Mouse (Mus musculus): ENCODE measurements at regions not wholly inside any gene's neighbourhood (a gene's known extent, or its start where the extent isn't known, plus 50 kb on each side); places are given as distances from the start of the nearest gene placed in this dataset.
A peak's percentile ranks its signal among the peaks of the same experiment; 100 is the strongest.

DNA sequence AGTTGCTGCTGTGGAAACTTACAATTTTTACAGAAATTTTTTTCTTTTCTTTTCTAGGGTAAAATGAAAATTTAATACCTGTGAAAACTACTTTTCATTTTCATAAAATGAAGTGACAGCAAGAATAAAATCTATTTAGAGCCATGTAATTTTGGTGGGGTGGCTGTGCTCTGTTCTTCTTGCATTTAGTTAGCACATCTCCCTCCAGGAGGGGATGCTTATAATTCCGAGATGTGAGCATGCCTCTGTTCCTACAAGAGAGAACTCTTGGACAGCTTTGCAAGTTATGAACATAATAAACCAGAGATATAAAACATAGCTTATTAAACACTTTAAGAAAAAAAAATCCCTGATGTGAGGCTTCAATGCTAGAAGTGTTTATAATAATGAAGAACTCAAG is 313.9 kb upstream of the Dph6 start:
- DNase-seq (ENCODE audit: low read depth, low spot score) = no peak

DNA sequence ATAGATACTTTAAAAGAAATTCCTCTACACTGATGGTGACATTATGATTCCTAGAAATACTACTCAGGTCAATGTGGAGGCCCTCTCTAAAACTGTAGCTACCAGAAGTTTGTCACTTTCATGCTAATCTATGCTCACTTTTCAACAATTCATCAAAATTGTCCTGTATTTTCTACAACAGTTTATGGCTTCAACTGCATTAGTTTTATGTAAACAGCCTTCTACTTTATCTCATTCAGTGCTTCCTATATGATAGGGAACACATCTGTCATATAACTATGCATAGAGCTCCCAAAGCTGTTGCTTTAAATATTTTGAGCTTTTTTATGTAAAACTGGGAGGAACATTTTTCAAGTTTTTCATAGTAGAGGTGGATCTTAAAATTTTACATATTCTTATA is 338.7 kb upstream of the Dph6 start:
- DNase-seq (ENCODE audit: low read depth, low spot score) = no peak

DNA sequence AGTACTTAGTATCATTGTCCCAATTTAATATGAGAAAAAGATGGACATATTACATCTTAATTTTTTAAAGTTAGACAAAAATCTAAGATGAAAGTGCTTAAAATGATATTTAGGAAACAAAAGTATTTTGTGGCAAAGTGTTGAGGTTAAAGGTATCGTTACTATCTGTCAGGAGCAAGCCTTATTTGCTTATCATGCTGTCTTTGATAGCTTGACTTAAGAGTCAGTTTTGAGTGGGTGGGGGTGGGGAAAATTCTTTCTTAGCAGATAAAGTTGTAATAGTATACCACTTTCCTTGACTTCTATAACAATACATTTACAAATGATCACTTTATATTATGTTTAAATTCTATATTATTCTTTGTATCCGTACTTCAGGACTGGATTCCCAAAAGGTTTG is 339.1 kb upstream of the Dph6 start:
- no peak for DNase-seq (ENCODE audit: low read depth, low spot score)

DNA sequence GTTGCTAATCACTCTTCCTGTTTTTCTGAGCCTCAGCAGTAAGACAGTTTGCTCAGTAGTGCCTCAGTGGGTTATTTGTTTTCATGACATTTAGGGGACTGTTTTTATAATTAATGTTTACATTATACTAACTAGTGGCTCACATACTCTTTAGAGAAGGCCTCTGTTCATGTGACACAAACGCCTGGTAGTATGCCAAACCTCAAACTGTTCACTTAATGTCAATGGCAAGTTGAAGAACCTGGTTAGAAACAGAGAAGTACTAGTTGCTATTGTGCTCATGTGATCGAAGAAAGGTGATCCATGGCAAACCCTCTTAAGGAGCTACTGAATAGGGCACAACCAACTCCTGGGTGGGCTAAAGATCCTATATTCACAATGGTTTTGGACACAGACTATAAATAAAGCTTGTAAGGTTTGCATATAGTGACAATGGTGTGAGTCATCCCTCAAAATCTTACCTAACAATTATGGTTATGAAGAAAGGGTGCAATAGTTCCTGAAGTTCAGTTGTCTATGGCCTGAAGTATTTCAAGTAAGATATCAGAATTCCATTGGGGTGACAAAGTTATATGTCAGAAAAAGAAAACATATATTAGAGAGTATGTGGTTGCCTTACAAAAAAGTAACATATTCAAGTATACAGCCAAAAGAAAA is 340.1 kb upstream of the Dph6 start:
- DNase-seq (ENCODE audit: low read depth, low spot score) = no peak

DNA sequence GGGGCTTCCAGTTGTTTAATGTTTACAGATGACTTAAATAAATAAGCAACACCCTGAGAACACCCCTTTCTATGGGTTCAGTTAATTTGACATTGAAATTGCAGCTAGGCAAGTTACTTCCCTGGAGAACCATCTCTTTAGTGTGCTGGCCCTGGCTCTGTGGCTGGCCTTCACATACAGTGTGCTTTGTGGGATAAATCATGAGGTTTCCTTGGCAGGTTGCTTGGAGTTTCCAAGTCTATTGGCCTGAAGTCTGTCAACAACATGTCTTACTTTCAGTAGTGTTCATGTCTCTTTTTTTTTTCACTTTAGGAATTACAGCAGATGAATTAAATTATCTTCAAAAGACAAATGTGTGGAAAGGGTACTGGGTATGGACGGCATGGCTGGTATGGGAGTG is 359.2 kb upstream of the Dph6 start:
- DNase-seq (ENCODE audit: low read depth, low spot score) = no peak

DNA sequence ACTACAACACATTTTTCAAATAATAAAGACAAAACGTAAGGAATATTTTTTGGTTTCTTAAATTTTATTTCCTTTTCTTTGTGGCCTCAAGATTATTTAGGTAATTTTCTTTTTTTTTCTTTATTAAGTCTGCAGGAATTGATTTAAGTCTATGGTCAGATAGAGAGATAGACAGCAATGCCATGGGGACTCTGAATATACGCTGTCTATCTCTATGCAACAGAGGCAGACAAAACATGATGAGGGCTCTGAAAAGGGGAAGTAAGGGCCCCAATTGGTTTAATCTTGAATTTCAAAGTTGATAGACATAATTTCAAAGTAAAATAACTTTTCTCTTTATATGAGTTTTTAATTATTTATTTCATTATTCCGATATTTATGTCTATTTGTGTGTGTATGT is 372.0 kb upstream of the Dph6 start:
- DNase-seq (ENCODE audit: low read depth, low spot score) = no peak

DNA sequence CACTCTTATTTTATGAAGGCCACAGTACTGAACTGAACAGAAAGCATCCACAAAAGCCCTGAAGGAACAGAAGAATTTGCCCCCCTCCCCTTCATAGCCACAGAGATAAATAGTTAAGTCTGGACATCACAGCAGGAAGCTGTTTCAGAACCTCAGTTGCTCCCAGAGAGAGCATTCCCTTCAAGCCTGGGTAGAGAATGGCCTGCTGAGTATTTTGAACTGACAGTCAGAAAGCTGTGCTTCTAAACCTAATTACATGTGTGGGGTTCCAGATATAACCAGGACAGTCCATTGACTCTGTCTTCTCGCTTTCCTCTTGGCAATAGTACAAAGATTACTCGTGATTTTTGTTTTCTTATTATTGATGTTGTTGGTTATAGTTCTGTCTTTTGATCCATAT is 376.4 kb upstream of the Dph6 start:
- peak; percentile 39 for DNase-seq (ENCODE audit: low read depth, low spot score)

DNA sequence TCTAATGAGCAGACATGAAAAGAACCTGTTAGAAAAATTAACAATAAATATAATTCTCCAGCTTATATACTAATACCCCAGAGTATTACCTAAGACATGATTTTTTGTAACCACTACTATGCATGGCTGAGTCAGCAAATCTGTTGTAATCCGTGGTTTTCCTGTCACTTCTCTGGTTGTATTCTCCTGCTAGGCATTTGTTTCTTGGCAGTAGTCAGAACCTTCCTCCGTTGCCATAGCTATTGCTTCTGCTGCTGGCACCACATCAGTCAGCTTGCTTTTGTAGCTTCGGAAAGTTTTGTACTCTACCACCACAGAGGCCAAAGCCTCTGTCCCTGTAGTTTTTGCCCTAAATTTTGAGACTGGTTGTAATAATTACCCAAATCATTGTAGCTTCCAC is 381.4 kb upstream of the Dph6 start:
- DNase-seq (ENCODE audit: low read depth, low spot score) = no peak

DNA sequence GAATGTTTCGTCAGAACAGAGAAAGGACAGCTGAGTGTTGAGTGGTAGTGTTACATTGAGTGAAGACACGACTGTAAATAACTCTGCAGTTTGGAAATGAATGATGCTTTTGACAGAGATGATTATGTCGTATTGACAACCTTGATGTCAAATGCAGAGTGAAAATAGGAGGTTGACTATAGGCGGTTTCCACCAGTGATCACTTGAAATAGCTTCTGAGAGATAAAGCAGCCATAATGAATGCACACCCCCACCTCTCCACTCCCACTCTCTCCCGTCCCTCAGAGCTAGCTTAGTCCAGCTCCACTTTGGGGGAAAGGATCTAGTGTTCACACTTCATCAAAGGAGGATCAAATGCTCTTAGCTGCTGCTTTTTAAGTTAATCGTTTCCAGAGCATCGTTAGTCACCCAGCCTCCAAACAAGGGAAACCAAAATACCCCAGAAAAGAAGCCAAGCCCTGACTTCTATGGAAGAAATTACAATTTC is 387.6 kb upstream of the Dph6 start:
- DNase-seq (ENCODE audit: low read depth, low spot score) = no peak

DNA sequence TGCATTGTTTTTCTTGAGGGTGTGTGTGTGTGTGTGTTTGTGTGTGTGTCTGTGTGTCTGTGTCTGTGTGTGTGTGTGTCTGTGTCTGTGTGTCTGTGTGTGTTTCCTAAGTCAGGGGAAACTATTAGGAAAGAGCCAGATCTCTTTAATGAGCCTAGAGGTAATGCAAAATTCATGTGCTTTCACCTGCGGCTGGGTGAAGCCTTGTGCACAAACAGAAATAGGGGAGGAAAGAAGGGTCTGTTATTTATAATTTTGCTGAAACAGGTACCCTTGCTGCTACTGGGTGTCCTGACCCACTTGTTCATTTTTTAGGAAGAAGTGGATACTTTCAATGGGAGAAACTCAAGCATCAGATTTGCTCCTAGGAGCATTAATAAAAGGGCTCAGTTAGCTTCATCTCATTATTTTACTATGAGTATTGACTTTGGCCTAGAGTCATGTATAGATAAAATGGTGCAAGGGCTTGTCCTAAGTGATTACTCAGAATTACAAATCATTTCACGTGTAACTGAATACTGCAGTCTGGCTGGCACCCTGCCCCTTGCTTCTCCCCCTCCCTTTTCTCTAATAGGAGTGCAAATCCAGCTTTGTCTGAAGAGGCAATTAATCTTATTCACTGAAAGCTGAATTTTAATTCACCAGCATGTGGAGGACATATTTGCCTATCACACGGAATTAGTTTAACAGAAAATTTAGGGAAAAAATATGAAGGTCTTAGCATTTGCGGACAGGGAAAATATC is 401.7 kb upstream of the Dph6 start:
- peak; percentile 37 for DNase-seq (ENCODE audit: low read depth, low spot score)

DNA sequence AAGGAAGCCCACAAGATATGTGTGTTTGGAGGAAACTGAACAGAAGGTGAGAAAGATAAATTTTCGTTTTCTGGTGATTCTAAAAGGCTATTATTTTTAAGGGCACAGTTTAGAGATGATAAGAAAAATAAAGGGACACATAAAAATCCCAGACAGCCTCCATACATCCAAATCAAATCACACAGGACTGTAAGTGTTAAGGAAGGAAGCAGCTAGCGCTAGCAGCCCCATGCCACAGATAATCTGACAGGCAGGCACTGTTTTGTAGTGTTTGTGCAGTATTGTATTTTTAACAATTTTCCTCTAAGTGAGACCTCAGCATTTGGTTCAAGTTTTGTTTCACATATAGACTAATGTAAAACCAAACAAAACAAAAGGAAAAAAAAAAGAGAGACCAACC is 402.4 kb upstream of the Dph6 start:
- DNase-seq (ENCODE audit: low read depth, low spot score) = no peak

DNA sequence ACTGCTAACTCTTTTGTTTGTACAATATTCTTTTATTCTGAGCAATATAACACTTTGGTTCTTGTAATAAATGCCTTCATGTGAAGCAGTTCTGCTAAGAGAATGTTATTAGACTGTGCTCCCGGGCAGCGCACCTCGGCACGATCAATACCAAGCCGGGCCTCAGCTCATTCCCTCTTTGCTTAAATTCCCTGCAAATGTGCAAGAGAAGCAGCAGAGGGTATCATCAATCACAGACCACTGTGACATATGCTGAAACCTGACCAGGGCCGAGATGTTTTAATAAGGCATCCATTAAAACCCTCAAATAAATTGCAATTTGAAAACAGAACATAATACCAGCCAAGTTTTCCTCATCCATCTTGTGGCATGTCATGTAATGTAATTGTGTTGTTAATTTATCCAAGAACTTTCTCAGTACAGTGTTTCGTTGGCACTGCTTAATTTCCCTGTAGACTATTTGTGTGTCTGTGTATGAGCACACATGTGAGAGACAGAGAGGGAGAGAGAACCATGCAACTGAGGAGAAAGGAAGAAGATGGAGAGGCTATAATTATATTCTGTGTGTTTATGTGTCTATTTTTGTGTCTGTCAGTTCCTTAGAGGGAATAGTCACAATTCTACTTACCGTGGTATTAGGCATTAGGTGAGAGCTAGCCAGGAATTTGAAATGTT is 412.9 kb upstream of the Dph6 start:
- DNase-seq (ENCODE audit: low read depth, low spot score) = peak; percentile 59

DNA sequence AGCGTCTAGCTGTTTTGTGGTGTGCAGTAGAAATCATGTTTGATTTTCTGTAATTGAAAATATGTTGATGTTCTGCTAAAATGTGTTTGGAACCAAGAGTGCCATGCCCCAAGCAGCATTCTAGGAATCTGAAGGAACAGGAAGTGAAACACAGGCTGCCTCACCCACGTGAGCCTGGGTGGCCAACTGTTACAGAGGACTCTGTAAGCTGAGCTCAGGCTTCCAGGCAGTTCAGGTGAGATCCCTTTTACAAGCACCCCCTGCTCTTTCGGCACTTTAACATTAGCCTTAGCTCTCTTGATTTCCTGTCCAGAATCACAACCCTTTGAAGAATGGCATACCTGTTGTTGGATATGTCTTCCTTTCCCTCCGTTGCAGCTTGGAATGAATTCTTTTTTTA is 414.9 kb upstream of the Dph6 start:
- DNase-seq (ENCODE audit: low read depth, low spot score) = no peak

DNA sequence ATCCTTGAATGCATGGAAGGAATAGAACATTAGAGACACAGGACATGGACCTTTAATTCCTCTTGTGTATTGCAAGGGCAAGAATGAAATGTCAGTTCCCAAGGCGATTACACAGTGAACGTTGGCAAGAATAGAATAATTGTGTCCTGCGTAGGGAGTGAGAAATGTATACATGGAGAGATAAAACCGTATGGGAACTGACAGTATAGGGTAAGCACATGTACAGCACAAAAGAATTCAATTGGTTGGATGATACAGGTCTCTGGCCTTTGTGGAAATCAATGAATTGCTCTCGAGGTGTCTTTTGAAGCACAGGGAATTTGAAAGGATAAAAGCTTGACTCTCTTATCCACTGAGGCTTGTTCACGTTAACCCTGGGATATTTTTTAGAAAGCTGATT is 415.4 kb upstream of the Dph6 start:
- DNase-seq (ENCODE audit: low read depth, low spot score) = no peak

DNA sequence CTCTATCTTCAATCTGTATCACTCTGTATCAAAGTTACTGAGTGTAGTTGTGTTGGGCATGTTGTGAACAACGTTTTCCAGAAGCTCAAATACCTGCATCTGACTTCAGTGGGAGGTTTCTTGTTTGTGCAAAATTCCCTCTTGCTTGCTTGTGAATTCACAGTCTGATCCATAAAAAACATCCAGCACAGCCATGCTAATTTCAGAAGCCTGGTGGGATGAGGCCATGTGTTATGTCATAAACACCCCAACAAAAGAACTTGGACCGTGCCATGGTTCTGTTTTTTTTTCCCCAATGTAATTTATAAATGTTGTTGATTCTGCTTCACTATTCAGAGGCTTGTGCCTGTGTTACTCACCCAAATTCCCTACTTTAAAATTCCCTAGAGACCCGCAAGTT is 415.9 kb upstream of the Dph6 start:
- DNase-seq (ENCODE audit: low read depth, low spot score) = no peak

DNA sequence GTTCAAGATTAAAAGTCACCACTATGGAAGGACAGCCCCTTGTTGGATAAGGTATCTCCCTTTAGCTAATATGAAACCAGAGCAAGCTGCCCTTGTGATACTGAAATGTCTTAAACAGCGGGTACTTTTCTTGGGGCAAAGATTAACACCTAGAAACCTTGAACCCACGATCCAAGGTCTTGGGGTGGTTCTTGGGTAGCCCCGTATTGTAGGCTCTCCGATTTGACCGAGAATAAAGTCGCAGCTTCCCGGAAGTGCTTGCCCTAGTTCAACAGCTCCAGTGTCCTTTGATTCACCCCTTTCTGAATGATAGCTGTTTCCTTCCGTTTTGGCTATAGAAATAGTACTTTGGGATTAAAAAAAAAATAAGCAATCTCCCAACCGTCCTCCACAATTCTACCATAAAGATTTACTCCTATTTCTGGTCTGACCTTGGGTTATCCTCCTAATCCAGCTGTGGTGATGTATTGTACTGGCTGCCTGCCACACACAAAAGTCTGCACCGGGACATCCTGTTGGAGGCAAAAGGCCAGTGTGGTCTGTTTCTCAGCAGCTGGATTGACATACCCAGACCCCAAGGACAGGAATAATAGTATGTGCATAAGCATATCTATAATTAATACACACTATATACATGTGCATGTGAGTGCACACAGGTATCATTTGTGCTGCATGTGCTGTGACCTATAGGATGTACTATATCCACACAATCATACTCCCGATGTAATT is 427.0 kb upstream of the Dph6 start:
- no peak for DNase-seq (ENCODE audit: low read depth, low spot score)

DNA sequence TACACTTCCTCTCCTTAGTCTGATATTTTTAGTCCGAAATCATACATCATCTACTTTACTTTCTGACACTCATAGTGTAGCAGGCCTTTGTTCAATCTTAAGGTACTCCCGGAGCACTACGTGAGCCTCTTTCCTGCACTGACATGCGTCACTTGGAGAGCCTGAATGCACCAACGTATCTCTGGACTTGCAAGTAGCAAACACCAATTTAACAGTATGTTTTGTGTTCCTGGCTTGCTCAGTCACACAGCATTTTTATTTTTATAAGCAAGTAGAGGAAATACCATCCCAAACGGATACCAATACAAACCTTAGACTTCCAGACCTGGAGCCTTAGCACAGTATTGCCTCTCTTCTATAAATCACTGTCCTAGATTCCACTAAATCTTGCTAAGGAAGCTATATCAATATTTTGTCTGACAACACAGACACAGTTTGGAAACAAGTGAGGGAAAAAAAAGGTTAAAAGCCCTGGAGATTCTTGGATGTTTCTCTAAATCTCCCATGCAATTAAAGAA is 427.6 kb upstream of the Dph6 start:
- no peak for DNase-seq (ENCODE audit: low read depth, low spot score)

DNA sequence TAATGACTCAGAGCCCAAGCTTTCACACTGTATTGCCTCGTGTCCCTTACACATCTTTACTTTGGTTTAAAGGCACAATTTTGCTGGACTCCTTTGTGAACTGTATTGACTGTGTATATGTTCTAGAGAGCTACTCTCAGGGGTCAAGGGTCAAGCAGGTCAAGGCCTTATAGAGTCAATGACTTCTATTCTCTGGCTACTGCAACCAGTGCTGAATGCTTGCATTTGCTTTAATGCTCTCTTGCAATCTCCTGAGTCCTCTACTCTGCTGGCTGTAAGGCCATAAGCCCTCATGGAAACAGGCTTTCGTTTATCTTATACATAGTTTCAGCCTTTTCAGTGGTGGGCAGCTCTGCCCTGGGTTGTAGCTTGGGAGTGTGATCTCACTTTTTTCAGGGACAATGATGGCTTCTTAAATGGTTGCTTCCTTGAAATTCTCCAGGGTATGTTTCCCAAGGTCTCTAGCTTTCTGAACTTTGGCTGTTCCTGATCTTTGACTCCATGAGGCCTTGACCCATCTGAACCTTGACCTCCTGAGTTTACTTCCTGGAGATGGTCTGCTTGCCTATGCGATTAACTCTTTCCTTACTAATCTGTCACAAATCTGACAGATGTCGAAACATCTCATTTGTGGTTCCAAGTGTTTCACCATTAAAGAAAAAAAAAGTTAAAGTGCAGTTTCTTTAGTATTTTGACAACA is 433.8 kb upstream of the Dph6 start:
- DNase-seq (ENCODE audit: low read depth, low spot score) = peak; percentile 34

DNA sequence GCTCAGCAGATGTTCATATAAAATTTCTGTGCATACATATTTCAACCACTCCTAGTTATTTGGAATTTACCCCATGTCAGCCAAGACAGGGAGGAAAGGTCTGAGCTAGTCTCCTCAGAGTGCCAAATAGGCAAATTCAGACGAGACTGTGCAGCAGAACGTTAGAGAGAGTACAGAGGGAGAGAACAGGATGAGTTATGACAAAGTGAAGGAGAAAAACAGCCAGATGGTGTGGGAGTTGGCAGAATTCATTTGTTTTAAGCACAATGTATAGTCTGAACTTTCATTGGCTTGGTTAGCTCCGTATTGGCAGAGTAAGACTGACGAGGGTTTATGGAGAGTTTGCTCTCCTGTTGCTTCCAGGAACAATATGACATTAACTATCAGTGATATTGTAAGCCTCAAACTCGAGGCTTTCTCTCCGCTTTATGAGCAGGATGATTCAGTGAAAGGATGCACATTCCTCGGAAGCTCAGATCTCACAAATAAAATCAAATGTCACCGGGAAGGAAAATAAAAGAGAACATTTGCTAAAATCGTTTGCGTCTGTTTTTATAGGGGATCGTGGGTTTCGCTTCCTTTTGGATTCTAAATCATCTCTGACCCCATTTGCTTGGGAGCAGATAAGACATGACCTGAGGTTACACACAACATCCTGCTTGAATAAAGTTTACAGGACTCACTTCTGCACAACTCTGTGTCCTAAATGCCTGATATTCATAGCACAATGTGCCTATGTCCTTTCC is 435.8 kb upstream of the Dph6 start:
- DNase-seq (ENCODE audit: low read depth, low spot score) = peak; percentile 55

DNA sequence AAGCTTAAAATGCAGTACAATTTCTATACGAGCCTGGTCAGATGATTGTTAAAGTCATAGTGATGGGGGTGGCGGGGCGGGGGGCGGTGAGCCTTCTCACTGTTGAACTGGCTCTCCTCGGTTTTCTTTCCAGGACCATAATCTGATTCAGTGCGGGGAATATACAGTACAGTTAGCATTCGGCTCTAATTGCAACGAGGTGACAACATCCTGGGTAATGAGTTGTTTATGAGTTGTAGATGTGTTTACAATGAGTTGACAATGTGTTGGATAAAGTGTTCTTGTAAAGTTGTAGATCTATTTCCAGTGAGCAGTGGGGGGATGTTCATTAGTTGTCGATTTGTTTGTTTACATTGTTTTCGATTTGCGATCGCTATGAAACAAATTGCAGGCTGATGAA is 440.6 kb upstream of the Dph6 start:
- DNase-seq (ENCODE audit: low read depth, low spot score) = no peak

DNA sequence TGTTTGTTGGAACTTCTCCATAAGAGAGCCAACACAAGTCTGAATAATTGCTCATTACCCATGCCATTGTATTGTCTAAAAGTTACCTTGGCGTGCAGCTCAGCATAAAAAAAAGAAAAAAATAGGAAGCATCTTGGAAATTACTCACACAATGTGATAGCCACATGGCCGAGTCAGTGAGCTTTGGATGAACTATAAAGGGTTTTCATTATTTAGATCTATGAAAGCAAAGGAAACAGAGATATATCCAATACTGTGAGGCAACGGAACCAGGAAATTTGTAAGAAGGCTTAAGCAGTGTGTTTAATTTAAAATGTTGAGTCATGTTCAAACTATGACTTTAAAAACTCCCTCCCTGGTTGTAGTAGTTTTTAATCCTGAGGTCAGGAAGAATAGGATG is 446.7 kb upstream of the Dph6 start:
- DNase-seq (ENCODE audit: low read depth, low spot score) = no peak
